Mouse (Mus musculus): ENCODE data around the gene Camp. TPM values are rescaled to one million over a fixed set of nuclear protein-coding genes. Genes with fewer than 3 reads are reported as not detected.
A peak's percentile ranks its signal among the peaks of the same experiment; 100 is the strongest.

The Camp gene
- 3.6 and 5.2 TPM in 2 replicates for total RNA-seq (2017)

DNA sequence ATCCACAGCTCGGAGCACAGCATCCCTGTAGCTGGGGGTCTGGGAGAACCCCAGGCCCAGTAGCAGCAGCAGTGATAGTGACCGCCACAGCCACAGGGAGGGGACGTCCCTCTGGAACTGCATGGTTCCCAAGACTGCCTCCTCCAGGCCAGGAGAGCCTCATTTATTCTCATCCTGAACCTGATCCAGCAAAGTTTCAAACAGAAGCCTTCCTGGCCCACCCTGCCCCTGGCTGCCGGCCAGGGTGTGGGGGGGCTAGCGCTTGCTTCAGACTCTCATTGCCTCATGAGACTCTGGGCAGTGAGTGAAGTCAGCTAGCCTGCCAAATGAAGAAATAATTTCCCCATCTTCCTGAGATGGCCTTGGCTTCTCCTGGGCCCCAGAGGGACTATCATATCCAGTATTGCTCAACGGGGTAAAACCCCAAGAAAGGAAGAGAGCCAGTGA lies at the start of gene Camp:
Gene Camp (minus strand): TSS at position 306 of the 447 bp plus-strand sequence.
- ATAC-seq (ENCODE audit: extremely low read depth, insufficient number of reproducible peaks, low FRiP score, poor library complexity, severe bottlenecking), result no peak

DNA sequence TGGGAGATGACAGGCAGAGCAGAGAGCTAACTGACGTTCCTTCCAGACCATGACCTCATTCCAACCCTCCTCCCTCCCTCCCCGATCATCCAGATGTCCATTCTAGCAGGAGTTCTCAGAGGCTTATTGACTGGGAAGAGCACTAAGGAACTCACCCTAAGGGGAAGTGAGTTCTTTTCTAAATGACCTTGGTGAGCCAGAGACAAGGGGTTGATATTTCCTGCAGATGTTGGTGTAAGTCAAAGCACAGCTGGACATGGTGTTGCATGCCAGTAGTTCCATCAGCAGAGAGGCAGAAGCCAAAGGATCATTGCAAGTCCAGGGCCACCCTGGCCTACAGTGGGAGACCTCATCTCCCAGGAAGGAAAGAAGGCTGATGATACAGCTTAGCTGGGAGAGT lies 48.6 kb upstream of the Camp start:
- ATAC-seq (ENCODE audit: extremely low read depth, insufficient number of reproducible peaks, low FRiP score, poor library complexity, severe bottlenecking), result no peak

DNA sequence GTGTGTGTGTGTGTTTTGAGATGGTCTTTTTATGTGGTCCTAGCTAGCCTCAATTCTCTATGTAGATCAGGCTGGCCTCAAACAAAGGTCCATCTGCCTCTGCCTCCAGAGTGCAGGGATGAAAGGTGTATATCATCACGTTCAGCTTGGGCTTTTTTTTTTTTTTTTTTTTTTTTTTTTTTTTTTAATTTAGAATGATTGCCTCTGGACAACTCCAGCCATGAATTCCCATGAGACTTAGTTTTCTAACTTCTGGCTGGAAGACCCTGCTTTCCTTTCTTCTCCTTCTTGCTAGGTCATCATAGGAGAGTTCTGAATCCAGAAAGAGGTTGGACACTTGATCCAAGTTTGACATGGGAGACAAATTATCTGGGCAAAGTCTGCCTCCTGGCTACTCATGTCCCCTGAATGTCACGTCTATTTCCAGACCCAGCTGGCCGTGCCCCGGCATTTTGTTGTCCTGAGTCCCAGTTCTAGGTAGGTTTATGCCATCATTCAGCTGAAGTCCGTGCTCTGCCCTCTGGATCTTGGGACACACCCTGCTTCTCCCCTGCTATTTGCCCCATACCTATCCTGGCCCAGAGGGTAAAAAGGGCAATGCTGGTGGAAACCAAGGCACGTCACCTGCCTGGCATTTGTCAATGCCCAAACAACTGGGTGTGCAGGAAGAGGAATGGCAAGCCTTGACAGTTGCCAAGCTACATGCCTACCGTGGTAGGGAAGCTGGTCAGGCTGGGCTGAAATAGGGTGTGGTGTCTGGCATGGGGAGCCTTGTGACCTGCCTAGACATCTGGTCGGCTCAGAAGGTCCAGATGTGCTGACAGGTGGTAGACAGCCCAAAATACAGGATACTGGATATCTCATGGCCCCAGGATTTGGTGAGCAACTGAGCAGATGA lies 47.1 kb upstream of the Camp start:
- no peak for ATAC-seq (ENCODE audit: extremely low read depth, insufficient number of reproducible peaks, low FRiP score, poor library complexity, severe bottlenecking)

DNA sequence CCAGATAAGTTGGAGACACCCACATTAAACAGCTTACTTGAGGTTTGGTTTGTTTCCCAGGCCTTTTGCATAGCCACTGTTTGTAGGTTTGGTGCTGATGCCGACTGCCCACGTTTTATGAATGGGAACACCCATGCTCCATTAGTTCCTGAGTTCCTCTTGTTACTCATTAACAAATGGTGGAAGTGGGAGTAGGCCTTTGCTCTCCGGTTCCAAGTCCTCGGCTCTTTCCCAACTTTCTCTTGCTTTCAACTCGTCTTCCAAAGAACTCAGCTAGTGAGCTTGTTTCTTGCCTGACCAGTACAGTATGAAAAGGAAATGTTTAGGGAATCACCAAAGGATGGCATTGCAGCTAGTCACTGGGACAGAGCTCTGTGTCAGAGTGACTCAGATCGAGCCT lies 46.2 kb upstream of the Camp start:
- ATAC-seq (ENCODE audit: extremely low read depth, insufficient number of reproducible peaks, low FRiP score, poor library complexity, severe bottlenecking), result no peak

DNA sequence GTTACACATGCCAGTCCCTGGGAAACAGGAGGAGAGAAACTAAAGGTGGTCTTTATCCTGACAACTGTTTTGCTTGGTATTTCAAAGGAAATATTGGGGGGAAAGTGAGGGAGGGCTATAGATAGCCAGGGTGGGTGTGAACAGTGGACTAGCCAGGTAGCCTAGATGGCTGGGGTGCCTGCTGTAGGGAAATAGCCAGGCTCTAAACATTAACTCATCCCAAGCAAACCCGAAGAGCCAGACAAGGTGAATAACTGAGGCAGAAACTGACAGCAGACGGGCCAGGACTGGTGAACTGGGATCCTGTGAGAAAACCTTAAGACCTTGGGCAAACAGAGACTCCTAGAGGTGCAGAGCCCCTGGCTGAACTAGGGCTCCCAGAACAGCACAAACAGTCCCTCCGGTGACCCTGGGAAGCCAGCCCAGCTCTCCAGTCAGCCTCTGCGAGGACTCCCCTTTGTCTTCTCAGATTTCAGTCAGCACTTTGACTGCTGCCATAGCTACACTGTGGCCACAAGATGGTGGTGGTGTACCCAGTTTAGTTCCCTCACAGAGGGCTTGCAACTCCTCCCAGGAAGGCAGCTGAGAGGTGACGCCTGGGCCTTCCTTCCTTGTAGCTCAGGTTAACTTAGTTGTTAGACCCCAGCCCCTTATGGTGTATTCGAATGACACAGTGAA lies 45.1 kb upstream of the Camp start:
- peak; percentile 77 for ATAC-seq (ENCODE audit: extremely low read depth, insufficient number of reproducible peaks, low FRiP score, poor library complexity, severe bottlenecking)

DNA sequence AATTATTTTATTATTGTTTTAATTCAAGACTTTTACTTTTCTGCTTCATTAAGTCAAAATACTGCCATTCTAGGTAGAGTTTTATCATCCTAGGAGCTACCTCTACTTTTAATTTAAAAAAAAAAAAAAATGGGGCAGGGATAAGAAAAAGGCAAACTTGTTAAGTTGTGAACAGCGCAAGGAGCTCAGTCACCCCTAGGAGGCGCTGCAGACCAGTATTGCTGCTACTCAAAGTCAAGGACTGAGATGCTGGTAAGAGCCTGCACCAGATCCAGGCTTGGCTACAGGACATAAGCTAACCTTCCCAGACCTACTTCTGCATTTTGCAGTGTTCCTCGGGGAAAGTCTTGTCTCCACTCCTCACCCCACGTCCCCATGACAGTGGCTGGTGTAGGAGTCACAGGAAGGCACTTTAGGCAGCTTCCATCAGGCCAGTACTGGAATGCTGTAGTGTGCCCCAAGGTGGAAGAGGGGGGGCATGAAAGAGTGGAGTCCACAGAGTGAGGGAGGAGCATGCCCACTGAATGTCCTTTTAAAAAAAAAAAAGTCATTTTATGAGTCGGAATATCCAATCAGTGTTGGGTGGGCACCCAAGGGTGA lies 43.3 kb upstream of the Camp start:
- peak; percentile 78 for ATAC-seq (ENCODE audit: extremely low read depth, insufficient number of reproducible peaks, low FRiP score, poor library complexity, severe bottlenecking)

DNA sequence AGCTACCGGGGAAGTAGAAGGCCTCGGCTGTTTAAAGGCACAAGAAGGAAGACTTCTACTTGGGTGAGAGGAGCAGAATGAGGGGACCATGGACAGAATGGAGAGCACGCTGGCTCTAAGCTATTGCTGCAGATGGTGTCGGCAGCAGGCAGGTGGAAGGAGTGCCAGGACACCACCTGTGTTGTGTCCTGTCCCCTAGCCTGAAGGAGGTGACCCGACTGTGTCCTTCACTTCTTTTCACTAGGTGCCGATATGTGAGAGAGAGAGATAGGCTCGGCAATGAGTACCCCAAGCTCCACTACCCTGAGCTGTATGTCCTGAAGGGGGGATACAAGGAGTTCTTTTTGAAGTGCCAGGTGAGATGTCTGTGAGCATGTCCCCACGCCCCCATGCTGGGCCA lies 42.1 kb upstream of the Camp start:
- no peak for ATAC-seq (ENCODE audit: extremely low read depth, insufficient number of reproducible peaks, low FRiP score, poor library complexity, severe bottlenecking)

DNA sequence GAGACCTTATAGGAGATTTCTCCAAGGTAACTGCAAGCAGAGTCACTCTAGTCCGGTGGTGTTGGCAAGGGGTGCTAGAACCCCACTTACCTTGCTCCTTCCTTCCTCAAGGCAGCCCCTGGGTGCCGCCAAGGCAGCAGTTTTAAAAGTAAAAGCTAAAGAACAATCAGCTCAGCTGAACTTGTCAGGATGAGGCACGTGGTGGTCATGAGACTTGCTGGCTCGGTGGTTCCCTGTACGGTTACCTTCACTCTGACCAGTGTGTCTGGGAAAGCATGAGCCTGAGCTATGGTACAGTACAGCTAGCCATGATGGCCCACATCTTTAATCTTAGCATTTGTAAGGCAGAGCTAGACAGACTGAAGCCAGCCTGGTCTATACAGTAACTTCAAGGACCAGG lies 37.9 kb upstream of the Camp start:
- ATAC-seq (ENCODE audit: extremely low read depth, insufficient number of reproducible peaks, low FRiP score, poor library complexity, severe bottlenecking), result no peak

DNA sequence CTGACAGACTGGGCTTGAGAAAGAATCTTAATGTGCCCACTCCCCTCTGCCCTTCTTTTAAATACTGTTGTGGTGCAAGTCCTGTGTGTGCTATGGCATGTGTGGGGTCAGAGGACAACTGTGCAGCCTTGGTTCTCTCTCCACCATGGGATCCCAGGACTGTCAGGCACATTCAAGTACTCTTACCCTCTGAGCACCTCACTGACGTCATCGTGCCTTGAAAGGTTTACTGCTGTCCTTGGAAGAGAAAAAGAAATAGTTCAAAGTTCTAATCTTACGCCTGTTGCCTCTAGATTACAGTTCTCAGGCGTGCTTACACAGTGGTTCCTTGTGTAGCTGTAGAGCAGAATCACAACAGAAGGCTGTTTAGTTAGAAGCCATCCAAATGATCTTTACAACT lies 36.8 kb upstream of the Camp start:
- ATAC-seq (ENCODE audit: extremely low read depth, insufficient number of reproducible peaks, low FRiP score, poor library complexity, severe bottlenecking), result no peak

DNA sequence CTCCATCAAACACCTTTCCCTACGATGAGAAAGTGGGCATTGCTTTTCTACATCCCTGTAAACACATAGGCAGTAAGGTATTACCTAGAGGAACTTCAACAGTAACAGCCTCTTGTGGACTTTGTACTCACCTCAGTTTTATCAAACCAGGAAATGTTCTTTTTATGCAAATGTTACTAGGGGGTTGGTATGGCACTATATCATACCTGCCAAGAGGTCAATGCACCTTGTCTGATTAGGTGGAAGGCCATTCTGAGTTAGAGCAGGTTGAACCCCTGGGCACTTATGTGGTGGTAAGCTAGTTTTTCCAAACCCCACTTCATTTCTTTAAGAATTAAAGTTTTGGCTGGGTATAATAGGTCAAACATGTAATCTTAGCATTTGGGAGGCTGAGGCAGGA lies 29.9 kb upstream of the Camp start:
- no peak for ATAC-seq (ENCODE audit: extremely low read depth, insufficient number of reproducible peaks, low FRiP score, poor library complexity, severe bottlenecking)

DNA sequence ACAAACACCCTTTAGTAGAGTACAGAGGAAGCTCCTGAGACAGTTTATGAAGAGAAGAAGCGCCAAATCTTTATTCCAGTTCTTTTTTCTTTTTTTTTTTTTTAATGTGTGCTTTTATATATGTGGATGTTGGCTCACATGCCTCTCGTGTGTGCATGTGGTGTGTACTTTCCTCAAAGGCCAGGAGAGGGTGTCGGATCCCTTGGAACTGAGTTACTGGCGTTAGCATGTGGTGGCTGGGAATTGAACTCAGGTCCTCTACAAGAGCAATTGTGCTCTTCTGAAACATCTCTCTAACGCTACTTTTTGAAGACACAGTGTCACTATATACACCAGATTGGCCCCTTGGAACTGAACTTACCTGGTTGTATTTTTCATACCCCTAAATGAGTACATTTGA lies 28.2 kb upstream of the Camp start:
- ATAC-seq (ENCODE audit: extremely low read depth, insufficient number of reproducible peaks, low FRiP score, poor library complexity, severe bottlenecking), result no peak

DNA sequence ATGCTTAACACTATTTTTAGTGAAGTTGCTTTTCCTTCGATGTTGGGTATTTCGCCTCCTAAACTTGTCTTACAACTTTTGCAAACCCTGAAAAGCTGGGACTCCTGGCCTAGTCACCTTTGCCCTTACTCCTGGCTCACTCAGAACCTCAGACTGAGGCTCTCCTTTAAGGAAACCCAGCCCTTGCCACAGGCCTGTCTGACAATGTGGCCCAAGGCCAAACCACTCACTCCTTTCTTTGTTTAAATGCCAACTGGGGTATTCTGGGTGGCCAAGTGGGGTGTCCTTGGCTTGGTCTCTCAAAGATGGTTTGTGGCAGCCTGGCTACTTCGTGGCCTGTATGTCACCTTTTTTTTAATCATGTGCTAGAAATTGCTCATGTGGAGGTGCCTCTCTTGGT lies 27.3 kb upstream of the Camp start:
- ATAC-seq (ENCODE audit: extremely low read depth, insufficient number of reproducible peaks, low FRiP score, poor library complexity, severe bottlenecking), result no peak

DNA sequence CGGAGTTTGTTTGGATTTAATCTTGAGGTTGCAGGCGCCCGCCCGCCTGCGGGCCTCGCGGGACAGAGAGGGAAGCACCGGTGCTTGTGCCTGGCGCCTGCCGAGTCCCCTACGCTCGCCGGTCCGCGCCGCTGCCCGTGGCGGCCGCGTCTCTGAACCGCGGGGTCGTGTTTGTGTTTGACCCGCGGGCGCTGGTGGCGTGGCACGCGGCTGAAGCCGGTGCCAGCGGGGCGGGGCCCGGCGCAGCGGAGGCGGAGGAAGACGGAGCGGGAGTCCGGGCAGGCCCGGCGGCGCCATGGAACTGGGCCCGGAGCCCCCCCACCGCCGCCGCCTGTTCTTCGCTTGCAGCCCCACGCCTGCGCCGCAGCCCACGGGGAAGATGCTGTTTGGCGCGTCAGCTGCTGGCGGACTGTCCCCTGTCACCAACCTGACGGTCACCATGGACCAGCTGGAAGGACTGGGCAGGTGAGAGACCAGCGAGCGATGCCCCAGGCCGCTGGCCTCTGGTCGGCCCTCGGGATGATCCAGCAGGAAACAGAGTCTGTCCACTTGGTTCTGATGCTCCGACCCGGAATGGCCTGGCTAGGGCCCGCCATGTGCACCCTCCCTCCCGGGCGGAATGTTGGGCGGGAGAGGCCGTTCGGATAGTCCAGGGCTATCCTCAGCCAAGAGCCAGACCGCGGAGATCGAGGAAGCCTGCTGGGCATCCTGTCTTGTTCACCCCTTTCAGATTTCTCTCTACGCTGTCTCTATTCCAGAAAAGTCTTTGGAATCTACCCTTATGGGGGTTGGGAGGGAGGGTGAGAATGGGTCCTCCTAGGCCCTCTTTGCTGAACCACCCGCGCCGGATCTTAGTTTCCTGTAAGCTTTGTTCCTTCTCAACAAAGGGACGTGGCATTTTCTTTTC lies 26.5 kb upstream of the Camp start:
- ATAC-seq (ENCODE audit: extremely low read depth, insufficient number of reproducible peaks, low FRiP score, poor library complexity, severe bottlenecking), result no peak

DNA sequence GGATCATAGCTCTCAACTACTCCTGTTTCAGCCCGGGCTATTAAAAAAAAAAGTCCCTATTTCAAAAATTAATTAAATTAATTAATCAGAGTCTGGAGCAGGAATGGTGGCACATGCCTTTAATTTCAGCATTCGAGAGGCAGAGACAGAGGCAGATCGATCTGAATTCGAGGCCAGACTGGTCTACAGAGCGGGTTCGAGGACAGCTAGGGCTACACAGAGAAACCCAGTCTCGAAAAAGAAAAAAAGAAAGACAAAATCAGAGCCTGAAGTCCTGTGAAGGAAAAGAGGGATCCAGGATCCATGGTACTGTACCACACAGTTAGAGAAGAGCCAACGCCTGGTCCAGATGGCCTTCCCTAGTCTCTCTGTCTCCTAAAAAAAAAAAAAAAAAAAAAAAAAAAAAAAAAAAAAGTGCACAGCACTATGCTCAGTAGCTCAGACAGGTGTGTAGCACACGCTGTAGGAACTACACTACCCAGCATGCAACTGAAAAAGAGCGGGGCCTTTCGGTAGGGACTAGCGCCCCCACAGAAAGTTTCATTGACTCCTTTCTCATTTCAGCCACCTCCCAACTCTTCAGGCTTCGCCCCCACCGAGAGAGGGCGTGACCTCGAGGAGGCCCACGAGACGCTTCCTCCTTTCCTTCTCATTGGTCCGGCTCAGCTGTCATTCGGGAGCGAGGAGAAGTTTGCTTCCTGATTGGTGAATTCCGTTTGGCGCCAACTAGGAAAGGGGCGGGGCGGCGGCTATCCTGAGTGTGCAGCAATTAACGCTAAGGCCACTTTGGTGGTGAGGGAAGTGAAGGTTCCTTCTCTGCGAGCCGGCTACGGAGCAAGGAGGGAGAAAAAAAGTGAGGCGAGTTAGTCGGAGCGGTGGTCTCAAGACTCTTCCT lies 25.6 kb upstream of the Camp start, which contains the start of gene Cdc25a:
Gene Cdc25a (plus strand): TSS at position 783 of the 895 bp plus-strand sequence.
- peak; percentile 98 for ATAC-seq (ENCODE audit: extremely low read depth, insufficient number of reproducible peaks, low FRiP score, poor library complexity, severe bottlenecking)

DNA sequence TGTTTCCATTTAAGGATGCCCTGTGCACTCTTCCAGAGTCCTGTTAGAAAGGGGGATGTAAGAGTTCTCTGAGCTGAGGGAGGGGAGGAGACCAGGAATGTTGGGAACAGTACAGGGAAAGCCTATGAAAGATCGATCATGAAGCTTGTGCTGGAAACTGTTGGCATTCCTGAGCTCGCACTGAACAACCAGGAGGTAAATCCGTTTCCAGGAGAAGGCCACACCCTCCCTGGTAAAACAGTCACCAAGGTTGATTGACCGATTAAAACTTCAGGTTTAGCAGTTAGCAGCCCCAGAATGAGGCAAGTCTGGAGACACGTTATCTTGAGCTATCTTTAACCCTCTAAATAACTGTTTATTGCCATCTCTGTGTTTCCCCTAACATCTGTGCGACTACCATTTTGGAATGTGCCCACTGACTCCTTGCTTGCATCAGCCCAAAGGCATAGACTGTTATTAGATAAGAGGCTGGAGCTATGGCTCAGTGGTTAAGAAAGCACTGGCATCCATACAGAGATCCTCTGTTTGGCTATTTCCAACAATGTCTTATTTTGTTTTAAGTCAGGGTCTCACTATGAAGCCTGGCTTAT lies 21.7 kb upstream of the Camp start:
- ATAC-seq (ENCODE audit: extremely low read depth, insufficient number of reproducible peaks, low FRiP score, poor library complexity, severe bottlenecking), result no peak

DNA sequence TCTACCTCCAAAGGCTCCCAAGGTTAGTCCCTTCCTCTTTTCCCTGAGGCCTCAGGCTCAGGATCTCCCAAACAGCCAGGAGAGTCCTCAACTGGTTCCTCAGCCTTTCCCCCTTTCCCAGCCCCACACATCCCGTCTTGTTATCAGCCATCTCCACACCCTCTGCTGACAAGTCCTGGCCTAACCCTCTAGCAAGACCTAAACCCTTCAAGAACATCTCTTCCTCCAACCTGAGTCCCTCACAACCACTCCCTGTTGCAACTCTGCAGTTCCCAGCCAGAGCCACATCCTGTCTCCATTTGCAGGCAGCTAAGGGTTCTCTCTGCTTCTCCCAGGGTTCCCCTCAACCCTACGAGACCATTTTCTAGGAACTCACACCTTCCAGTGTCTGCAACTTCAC lies 16.8 kb upstream of the Camp start:
- ATAC-seq (ENCODE audit: extremely low read depth, insufficient number of reproducible peaks, low FRiP score, poor library complexity, severe bottlenecking), result no peak

DNA sequence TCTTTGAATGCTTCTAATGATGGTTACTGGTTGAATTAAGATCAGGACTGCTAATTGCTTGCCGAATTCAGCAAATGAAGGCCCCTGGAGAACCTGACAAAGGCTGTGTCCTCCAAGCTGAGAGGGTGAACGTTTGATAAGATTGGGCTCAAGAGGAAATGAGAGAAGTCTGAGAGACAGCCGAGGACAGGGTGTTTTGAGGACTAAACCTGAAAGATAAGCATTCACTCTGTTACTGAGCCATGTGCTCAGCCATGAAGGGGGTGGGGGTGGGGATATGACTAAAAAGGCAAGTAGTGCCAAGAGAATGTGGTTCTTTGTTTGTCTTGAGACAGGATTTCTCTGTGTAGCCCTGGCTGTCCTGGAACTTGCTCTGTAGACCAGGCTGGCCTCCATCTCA lies 13.7 kb upstream of the Camp start:
- ATAC-seq (ENCODE audit: extremely low read depth, insufficient number of reproducible peaks, low FRiP score, poor library complexity, severe bottlenecking), result no peak
